Mouse (Mus musculus) frontal cortex, postnatal 14 days (tissue): Measurements from ENCODE around the gene Msn.
"Not testable (repeated sequence)": the region's sequence is repeated elsewhere in the genome, so short reads cannot be mapped to it uniquely, and the experiment has no call there.

Experiments
- DNase-seq, 2 experiments: peaks; one replicate each; pipeline ENCODE4 v3.0.0; 2022; ENCODE audit warnings: low spot score in 2 of 2

Msn gene

DNA sequence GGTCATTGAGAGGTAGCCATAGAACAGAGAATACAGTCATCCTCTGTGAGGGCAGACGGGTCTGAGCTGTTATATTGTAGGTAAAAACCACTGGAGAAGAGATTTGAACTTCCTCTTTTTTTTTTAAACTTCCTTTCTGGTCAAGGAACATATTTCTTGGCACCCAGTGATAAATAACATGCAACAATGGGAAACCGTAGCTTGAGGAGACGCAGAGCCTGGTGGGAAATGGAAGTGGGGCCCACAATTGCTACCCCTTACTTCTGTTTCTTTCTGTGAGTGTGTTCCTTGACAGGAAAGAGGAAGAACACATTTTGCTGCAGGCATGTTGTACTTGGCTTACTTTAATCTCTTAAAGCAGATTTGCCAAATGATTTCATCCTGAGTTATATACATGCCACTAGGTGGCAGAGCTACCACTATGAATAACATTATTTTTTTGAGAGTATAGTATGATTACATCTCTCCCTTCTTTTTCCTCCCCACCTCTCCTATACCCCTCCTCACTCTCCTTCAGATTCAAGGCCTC, 49.2 kb downstream of the Msn start:
- no peak for DNase-seq

DNA sequence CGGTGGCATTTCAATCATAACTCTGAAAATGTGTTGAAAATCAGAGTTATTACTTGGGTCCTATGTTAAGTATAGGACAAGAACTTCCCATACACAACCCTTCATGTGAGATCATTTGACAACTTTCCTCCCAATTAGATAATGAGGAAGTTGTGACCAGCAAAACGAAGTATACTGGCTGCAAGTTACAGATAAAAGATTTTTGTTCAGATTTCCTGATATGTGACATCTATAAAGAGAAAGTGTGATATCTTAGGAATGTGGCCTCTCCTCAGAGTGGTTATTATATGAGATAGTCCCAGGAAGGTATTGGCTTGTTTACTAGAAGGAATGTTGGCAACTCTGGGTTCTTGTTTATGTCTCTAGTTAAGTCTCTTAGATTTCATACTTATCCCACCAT, 52.4 kb downstream of the Msn start:
- no peak for DNase-seq

DNA sequence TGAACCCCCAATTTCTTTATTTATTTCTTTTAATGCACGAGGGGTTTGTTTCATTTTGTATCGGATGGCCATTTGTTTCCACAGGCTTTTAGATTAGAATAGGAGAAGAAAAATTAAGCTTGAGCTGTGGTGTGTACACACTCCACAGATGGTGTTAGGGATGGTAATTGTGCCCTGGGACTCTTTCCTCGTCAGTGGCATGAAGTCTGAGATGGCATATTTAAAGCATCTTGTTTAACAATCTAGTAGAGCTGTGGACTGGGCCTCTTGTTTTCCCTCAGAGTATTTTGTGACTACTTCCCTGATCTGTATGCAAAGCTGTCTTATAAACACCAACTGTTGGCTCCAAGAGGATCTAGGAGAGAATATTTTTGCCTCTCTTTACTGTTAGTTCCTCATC, 57.5 kb downstream of the Msn start:
- DNase-seq = no peak

DNA sequence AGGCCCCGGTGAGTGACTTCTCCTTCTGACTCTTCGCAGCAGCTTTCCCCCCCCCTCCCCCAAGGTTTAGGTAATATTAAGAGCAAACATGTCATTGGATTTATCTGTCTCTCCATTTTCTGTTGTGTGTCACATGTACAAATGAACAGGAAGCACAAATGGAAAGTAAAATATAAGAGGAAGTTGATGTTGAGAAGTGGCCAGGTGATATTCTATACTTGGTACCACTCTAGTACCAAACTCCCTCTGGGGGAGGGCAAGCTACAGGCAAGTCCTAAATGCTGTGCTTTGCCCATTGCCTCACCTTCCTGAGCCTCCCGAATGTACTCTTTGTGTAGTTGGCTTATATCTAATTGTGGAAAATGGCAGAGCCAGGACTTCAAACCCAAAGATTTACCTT, 62.1 kb downstream of the Msn start:
- DNase-seq = no peak

DNA sequence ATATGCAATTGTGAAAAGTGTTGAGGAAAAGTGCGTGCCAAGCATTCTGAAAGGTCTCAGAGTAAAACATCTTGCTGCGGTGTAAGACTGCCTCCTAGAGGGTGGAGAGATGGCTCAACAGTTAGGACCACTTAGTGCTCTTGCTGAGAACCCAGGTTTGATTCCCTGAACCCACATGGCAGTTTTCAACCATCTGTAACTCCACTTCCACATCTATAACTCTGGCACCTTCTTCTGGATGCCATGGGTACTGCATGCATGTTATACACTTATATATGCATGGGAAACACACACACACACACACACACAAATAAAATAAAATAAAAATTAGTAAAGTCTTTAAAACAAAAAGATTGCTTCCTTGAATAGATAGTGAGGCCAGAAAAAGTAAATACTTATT, 66.7 kb downstream of the Msn start:
- DNase-seq = no peak

DNA sequence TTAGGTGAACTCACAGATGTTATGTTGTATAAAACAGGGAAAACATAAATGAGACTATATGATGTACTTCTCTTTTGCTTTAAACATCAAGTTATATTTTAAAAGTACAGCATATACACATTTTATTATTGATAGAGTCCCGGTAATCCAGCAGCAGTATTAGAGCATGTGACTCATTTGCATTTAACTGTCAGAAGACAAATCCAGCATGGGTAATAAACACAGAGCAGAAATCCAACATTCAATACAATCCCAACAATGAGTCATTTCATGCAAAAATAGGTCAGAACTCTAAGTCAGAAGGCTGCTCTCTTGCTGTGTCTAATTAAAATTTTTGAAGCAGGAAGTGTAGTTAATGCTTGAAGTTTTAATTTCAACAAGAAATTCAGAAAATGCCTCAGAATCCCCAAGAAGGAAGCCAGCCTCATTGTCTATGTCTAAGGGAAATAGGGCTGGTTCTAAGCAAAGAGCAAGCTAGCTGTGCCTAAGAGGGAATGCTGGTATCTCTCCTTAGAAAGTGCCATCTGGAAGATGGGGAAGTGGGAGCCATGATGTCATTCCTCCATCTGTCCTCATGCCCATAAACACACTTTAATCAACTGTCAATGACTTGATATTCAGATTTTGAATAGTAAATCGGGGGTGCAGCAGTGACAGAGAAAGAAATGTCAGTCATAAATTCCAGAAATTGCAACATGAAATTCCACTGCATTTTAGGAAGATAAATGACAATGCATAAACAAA, 76.0 kb downstream of the Msn start:
- no peak for DNase-seq

DNA sequence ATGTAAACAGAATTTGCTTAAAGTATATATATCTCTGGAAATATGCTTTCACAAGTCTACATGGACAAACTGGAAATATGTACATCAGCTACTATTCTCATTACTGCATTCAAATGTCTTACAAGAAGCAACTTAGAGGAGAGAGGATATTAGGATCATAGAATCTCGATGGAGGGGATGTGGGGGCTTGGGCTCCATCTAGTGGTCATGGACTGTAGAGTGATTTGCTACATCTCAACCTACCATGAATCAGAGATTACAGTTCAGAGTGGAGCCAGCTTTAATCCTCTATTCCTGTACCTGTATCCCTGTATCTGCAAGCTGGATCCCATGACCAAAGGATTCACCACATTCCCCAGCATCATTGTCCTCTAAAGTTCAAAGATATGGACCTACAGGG, 82.6 kb downstream of the Msn start:
- DNase-seq = peak in 1 of 2 experiments; percentile 17

DNA sequence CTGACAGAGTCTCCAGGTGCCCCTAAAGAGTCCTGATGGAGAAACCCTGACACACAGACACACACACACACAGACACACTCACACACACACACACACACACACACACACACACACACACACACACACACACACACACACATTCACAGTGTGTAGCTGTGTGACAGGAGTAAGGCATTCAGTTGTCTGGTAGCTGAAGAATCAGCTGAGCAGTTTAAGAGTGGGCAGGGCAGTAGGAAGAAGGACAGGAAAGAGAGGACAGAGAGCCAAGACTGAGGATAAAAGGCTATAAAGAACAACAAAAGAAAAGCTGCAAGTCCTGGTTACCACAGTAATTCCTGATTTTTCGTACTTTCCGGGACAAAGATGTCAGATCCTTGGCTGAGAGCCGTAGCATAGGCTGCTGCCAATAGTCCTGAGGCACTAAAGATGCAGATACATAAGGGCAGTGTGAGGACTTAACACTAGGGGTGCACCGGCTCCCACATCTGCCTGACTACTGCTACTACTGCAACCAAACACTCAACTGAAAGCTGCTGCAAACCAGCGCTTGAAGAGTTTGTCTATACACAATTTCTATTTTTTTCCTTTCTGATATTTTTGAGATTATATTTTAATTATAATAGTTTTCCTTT, 88.4 kb downstream of the Msn start:
- DNase-seq = no peak

DNA sequence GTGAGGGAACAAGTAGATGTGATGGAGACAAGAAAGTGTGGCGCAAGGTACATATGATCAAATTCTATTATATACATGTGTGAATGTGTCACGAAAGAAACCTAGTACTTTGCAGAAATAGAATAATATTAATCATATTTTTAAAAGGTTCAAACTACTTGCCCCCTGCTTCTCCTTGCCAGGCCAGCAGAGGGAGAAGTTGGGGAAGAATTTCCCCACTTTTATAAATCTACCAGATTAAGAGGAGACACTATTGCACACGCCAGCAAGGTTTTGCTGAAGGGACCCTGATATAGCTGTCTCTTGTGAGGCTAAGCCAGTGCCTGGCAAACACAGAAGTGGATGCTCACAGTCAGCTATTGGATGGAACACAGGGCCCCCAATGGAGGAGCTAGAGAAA, 109.3 kb downstream of the Msn start:
- not testable (repeated sequence) for DNase-seq

DNA sequence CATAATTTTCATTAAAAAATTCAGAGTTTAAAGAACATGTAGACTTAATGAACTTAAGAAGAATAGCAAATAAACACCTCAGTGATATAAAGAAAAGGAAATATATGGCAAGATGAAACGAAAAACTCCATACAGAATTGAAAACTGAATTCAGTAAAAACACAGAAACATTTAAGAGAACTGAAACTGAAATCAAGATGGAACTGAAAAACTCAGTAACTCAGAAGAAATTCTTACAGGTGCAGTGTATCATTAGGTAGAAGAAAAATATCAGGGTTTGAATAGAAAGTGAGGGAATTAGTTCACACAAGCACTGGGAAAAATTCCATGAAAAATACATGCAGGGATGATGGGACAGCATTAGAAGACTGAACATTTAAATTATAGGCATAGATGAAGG, 111.0 kb downstream of the Msn start:
- no peak for DNase-seq

DNA sequence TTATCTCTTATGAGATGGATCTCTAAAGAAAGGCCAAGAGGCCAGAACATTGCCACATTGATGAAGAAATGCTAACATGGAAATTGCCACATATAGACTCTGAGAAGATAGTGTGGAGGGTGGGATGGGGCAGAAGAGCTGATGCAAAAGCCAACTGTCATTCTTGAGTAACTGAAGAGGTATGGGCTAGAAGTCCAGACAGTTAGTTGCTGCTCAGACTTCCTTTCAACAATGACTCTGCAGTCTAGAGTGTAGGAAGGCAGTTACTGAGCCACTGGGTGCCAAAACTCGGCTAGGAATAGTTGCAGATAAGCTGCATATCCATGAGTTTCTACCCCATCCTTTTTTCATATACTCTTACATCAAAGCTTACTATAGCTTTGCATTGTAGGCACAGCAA, 122.2 kb downstream of the Msn start:
- no peak for DNase-seq
